Mouse (Mus musculus) frontal cortex, postnatal 36 days (tissue): ENCODE results near the gene Crb1.
"Not testable (repeated sequence)": the region's sequence is repeated elsewhere in the genome, so short reads cannot be mapped to it uniquely, and the experiment has no call there.

Source experiments
- DNase-seq, 2 experiments: peaks; one replicate each; pipeline ENCODE4 v3.0.0; 2022; ENCODE audit warnings: low spot score in 2 of 2

Gene Crb1

GRCm38 (mm10) chr1:139328811-139329210 lies 48.1 kb downstream of the Crb1 start:
- no peak for DNase-seq

GRCm38 (mm10) chr1:139328286-139328685 lies 48.6 kb downstream of the Crb1 start:
- DNase-seq: no peak

- DNase-seq: no peak
These were observed 51.5 kb downstream of the Crb1 start for GRCm38 (mm10) chr1:139325378-139325777.

DNA sequence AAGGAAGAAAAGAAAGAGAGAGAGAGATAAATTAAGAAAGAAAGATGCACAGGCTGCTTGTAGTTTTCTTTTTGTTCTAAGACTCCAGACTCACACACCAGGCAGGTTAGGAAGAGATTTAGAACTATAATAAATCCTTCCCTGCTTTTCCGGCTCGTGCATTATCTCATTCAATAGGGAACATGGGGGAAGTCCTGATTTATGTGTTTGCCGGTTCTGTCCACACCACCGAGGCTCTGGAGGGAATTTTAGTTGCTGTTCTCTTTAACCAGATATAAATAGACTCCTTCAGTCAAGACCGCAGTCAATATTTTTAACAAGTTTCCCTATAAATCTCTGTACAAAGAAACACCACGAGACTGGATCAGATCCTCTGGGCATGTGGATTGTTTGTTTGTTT lies 57.1 kb downstream of the Crb1 start:
- DNase-seq: no peak

GRCm38 (mm10) chr1:139314297-139314874 lies 62.5 kb downstream of the Crb1 start:
- DNase-seq: no peak

DNA sequence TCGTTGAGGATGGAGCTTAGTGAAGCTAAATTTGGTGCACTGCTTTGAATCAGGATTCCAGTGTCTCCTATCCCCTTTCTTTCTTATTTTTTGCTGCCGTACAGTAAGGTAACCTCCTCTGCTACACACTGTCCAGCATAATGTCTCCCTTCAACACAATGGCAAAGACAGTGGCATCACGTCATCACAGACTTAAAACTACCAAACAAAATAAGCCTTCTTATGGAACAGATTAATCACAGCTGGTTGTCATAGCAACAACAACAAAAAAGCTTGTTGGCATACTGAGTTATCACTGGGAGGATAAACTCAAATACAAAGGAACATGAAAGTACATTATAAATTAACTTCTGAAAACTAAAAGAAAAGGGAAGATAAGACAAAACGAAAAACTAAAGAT lies 68.0 kb downstream of the Crb1 start:
- DNase-seq: no peak

GRCm38 (mm10) chr1:139302519-139302918 lies 74.4 kb downstream of the Crb1 start:
- DNase-seq: not testable (repeated sequence)

- no peak for DNase-seq
These were observed 75.1 kb downstream of the Crb1 start for GRCm38 (mm10) chr1:139301830-139302229.

DNA sequence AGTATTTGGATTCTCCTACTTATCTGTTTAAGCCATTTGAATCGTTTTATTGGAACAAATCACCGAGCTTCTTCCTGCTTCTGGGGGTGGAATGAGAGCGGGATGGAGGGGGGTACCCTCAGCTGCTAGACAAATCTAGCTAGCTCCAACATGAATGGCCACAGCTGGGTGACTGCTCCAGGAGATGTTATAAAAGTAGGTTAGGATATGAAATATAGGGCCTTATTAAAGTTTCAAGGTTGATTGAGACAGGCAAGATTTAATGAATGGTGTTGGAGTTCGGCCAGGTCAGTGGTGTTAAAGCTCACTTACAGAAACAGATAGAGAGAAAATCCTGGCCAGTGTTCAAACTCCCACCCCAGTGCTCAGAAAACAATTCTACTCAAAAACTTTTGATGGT lies 84.9 kb downstream of the Crb1 start:
- no peak for DNase-seq

- no peak for DNase-seq
These were observed 85.3 kb downstream of the Crb1 start for GRCm38 (mm10) chr1:139291593-139291992.

DNA sequence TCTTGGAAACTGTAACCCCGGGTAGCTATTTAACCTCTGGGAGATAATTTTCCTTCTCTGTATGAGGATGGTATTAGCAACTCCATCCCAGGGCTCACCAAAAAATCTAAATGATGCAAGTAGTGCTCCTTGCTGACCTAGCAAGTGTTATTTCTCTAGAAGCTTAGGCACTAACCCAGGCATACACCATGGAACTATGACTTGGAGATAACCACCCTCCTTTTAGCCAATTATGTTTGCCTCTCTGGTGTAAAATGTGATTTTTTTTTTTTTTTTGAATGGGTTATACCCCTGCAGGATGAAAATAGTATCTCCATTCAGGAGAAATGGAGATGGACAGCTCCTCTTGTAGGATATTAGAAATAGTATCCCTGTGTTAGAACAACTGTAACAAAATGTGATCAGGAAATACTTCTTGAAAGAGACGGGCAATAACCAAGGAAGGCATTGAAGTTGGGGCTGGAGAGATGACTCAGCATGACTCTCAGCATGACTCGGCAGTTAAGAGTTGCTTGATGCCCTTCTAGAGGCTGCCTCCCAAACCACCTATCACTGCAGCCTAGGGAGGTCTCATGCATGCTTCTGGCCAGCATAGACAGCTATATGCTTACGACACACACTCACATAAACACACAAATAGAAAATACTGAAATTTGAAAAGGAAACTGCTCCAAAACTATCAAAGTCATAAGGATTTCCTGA lies 100.1 kb downstream of the Crb1 start:
- DNase-seq: no peak

DNA sequence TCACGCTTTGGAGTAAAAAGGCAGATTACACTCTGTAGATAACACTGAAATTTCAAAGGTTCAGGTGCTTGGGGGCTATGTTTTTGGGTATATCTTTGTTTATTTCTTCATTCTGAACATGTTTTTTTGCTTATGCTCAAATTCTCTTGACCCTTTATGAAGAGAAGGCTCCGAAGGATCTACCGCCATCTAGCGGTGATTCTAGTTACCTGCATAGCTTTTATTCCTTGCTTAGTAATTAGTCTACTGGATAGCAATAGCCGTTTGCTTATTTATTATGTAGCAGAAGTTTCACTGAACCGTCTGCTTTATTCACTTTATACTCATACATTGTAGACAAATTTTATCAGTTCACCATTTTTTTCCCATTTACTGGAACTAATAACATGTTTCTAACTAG lies 109.1 kb downstream of the Crb1 start:
- DNase-seq: peak; percentile 9 to 72

DNA sequence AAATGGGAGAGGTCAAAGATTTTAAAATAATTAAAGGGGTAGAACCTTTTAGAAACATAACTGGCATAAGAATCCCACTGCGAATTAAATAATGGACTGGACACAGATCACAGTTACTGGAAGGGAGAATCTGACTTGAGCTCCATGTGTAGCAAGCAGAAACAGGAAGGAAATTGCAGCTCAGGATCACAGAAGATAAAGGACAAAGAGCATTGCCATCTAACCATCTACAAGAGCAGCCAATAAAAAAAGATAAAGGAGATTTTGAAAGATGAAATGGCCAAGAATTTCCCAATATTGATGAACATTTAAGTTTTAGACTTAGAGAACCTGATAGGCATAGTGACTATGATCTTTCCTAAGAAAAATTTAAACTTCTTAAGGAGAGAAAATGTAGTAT lies 112.7 kb downstream of the Crb1 start:
- DNase-seq: no peak

- DNase-seq: no peak
These were observed 113.7 kb downstream of the Crb1 start for GRCm38 (mm10) chr1:139263158-139263557.

GRCm38 (mm10) chr1:139255581-139255980 lies 121.3 kb downstream of the Crb1 start:
- DNase-seq: no peak

- DNase-seq: no peak
These were observed 124.9 kb downstream of the Crb1 start for GRCm38 (mm10) chr1:139252041-139252440.

DNA sequence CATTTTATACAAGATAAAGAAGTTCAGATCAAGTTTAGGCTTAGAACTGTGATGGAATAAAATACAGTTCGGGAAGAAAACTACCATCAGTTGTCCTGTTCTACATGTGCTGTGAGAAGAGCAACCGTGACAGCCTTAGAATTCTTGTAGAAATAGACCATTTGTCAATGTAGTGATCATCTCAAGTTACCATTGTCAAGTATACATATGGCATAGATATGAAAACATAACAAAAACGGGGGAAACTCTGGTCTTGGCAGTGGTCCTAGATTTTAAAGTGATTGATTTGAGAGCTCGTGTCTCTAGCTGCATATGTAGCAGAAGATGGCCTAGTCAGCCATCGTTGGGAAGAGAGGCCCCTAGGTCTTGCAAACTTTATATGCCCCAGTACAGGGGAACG lies 127.7 kb downstream of the Crb1 start:
- no peak for DNase-seq

DNA sequence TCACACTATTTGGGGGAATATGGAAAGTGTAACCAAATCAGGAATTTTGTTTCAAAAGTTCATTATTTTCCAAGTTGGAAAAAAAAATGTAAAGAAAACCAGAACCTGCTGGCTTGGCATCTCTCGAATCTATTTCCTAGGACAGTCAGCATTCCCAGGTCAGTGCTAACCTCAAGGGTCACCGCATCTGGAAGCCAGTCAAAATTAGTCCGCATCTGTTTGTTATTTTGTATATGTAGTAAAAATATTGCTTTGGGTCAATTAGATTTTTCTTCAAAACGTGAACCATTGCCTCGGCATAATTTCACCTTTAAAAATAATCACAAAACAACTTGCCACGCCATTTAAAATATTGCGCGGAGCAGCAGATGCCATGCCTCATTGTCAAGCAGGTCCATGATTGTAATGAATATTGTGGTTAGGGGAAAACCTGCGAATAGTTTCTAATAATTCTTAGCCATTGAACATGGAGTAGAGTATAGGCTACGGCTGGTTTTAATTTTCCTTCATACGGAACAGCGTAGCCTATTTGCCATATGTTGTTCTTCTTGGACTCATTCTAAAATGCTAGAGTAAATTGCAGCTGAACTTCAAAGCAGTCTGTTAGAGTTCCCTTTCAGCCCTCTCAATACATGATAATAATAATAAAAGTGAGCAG lies 130.0 kb downstream of the Crb1 start:
- no peak for DNase-seq

- DNase-seq: no peak
These were observed 140.1 kb downstream of the Crb1 start for GRCm38 (mm10) chr1:139236794-139237193.

DNA sequence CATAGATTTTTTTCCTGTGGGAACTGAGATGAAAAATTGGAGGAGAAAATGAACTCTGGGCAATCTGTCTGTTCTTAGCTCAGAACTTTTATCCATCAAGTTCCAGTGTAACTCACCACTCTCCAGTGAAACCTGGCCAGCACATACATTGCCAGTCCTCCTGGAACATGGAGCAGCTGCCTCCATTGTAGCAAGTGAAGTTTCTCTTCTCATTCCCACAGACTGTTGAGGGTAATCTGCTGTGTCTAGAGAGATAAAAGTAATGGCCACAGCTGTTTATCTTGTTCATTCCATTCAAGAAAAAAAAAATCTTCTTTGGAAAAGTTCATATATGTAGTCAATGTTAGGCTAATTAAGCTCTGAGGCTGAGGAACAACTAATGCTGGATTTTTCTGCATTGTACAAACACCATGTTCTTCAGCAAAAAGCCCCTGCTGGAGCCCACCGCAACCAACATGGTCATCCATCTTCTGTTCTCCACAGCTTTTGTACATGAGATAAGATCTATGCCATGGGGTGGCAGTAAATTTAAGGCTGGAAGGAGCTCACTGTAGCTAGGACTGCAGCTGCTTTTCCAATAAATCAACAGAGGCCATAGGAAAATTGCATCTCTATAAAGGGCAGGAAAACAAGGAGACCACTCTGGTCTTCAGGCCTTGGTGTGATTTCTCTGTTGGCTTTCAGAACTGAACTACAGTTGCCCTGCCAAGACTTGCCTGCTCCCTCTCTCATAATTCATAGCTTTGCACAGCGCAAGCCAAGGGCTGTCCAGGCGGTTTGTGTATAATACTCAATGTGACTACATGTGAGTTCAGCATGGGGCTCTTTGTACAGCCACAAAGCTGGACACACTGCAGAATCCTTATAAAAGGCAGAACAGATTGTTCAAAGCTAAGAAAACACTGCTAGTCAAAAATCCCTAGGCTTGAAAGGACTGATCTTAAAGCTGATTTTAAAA lies 142.0 kb downstream of the Crb1 start:
- no peak for DNase-seq

DNA sequence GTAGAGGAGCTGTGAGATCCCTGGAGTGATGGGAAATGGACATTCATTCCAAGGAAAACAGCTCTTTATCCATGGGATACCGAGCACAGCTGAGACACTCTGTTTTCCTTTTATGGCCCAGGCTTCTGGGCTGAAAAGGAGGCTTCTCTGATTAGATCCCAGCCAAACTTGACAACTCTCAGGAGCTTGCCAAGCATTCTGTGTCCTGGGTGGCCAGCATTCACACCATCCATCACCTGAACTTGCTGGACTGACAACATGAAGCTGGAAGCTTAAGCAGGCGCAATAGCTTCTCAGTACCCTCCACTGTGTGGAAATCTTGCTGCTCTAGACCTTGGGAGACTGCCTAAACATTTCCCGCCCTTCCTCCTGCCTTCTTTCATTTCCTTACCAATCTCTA lies 144.3 kb downstream of the Crb1 start:
- no peak for DNase-seq

DNA sequence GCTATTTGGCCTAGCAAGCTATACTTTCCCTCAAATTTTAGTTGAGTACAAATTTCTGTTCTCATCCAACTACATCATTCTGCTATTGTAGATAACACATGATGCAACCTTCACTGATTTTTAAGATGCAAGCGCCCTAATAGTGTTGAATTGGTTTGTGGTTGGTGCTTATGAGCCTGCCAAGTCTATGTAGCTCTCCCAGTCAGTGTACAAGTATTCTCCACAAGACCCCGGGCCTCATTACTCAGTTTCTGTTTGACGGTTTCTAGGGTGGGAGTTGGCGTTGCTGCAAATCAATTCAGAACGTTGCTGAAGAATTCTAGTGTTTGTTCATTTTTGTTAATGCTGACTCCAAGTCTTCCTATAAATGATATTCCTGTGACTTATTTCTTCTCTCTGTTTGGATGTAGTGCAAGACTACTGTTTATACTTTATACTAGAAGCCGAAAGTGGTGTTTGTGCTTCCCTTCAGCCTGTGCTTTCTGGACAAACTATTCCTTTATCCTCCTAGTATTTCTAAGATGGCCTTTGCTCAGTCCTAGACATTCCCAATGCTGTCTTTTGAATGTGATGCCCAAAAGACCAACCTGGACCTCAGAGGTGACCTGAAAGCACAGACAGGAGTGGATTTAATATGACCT lies 152.5 kb downstream of the Crb1 start:
- DNase-seq: no peak
